Mouse (Mus musculus): ENCODE data around the gene Atf6b.

DNA sequence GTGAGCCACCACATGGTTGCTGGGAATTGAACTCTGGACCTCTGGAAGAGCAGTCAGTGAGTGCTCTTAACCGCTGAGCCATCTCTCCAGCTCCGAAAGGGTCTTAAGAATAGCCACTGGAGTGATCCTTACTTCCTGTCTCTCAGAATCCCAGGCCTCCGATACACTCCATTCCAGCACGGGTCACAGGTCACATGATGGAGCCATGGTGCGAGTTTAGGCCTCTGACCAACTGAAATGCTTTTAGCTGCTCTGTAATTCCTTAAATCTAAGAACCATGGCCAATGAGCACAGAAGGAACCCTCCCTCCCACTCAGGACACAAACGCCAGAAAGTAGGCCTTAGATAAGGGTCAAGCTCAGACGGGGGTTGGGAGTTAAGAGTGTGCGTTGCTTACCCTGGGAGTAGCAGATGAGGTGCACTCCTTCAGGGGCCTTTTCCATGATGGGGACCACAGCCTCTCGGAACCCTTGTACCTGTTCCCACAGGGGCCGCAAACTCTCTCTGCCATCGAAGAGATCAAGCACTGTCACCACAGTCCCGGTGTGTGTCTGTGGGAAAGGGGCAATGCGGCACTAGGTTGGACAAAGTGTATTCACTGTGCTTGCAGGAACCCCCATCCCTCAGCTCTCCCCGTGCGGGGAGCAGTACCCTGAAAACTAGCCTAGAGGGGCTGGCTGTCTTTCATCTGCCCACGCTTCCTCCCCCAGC is 20.7 kb upstream of the Atf6b start:
- TF ChIP-seq EP300 (IDR thresholded peaks at IDR 0.05; ENCODE audit: low read depth) (no peak), CTCF (IDR thresholded peaks at IDR 0.05; ENCODE audit: low read depth) (no peak)

All from liver, postnatal 0 days (tissue).